Mouse (Mus musculus) midbrain, embryonic 16.5 days (tissue): Measurements from ENCODE around the gene Mgat4a. TPM values are rescaled to one million over a fixed set of nuclear protein-coding genes. Genes with fewer than 3 reads are reported as not detected.
A peak's percentile ranks its signal among the peaks of the same experiment; 100 is the strongest.
"Not testable (repeated sequence)": the region's sequence is repeated elsewhere in the genome, so short reads cannot be mapped to it uniquely, and the experiment has no call there.

Experiments
- ATAC-seq: fragments of 200-750 bp; cut with Nextera tagmentation; 2 replicates; pipeline ENCODE4 v1.8.0; 2017; ENCODE audit warnings: moderate TSS enrichment
- H3K27ac ChIP-seq: fragments of 300-500 bp; sonication (generic); 2 replicates; pipeline ENCODE4 v1.5.1; 2014; ENCODE audit warnings: mild to moderate bottlenecking, low read length, mixed read lengths
- H3K27me3 ChIP-seq: fragments of 300-500 bp; sonication (generic); 2 replicates; pipeline ENCODE4 v1.6.1; 2014; ENCODE audit warnings: low read depth, low read length, mixed read lengths; ENCODE audit not compliant: control insufficient read depth, insufficient read depth
- H3K36me3 ChIP-seq: fragments of 300-500 bp; sonication (generic); 2 replicates; pipeline ENCODE4 v1.6.1; 2014; ENCODE audit warnings: mild to moderate bottlenecking, low read length, moderate library complexity, mixed read lengths; ENCODE audit not compliant: control insufficient read depth, insufficient read depth
- H3K4me1 ChIP-seq: fragments of 300-500 bp; sonication (generic); 2 replicates; pipeline ENCODE4 v1.6.1; 2014; ENCODE audit warnings: mild to moderate bottlenecking, low read length, mixed read lengths; ENCODE audit not compliant: control insufficient read depth, insufficient read depth
- H3K4me2 ChIP-seq: fragments of 300-500 bp; sonication (generic); 2 replicates; pipeline ENCODE4 v1.6.1; 2014; ENCODE audit warnings: mild to moderate bottlenecking, low read length, mixed read lengths
- H3K4me3 ChIP-seq: fragments of 300-500 bp; sonication (generic); 2 replicates; pipeline ENCODE4 v1.5.1; 2014; ENCODE audit warnings: low read depth, mild to moderate bottlenecking, low read length, moderate library complexity, mixed read lengths
- H3K9ac ChIP-seq: fragments of 300-500 bp; sonication (generic); 2 replicates; pipeline ENCODE4 v1.6.1; 2014; ENCODE audit warnings: low read depth, low read length, mixed read lengths
- H3K9me3 ChIP-seq: fragments of 300-500 bp; sonication (generic); replicated peaks from 2 replicates; pipeline ENCODE4 v1.6.1; 2014; ENCODE audit warnings: mild to moderate bottlenecking, low read length, mixed read lengths; ENCODE audit not compliant: control insufficient read depth, poor library complexity, severe bottlenecking
- WGBS: fragments of 180-500 bp; shearing (Covaris S2); extraction: QIAGEN DNeasy Blood & Tissue Kit; methylation state at CpG from one replicate; pipeline ENCODE4 v1.1.7; 2014; 5-methylcytosine and 5-hydroxymethylcytosine counted together
- polyA plus RNA-seq: library from polyadenylated mRNA; unstranded; fragments of >200 nt; fragmentation: Nextera tagmentation; extraction: Ambion mirVana; gene quantifications from 2 replicates; pipeline ENCODE4 v1.2.1, GENCODE M21; 2015

Gene Mgat4a
- polyA plus RNA-seq, 1 experiment from 2014 or later = 11.7 TPM

- H3K4me3 ChIP-seq, H3K27me3 ChIP-seq, ATAC-seq, H3K27ac ChIP-seq, H3K9ac ChIP-seq, H3K4me2 ChIP-seq, H3K36me3 ChIP-seq, H3K4me1 ChIP-seq, H3K9me3 ChIP-seq: not testable (repeated sequence)
- WGBS = 94% methylated on average over 3 of the region's 3 CpGs
Measured at GRCm38 (mm10) chr1:37523548-37523947, 17.3 kb downstream of the Mgat4a start.

- 93% methylated on average over 5 of the region's 5 CpGs for WGBS
- H3K4me2 ChIP-seq = no peak overlapping the region
- H3K27me3 ChIP-seq = no peaks in the 10 kb centered on the region
- H3K4me3 ChIP-seq = no peak overlapping the region
- H3K27ac ChIP-seq = no peak overlapping the region
- 0 out of 2 replicates have a peak, but pooled peaks cover 3% of the 10 kb centered on the region for H3K4me1 ChIP-seq
- ATAC-seq = no peak
- H3K36me3 ChIP-seq = no peaks in the 10 kb centered on the region
- no peak overlapping the region for H3K9ac ChIP-seq
- no peaks in the 10 kb centered on the region for H3K9me3 ChIP-seq
Measured at GRCm38 (mm10) chr1:37522101-37522500, 18.7 kb downstream of the Mgat4a start.

- Histone ChIP-seq H3K9ac (no peak overlapping the region), H3K36me3 (no peaks in the 10 kb centered on the region), H3K27ac (no peak overlapping the region), H3K4me3 (no peak overlapping the region), H3K4me2 (no peak overlapping the region), H3K4me1 (0 out of 2 replicates have a peak, but pooled peaks cover 3% of the 10 kb centered on the region), H3K27me3 (no peaks in the 10 kb centered on the region), H3K9me3 (no peaks in the 10 kb centered on the region)
- no peak for ATAC-seq
- WGBS = 87% methylated on average over 4 of the region's 4 CpGs
Measured at GRCm38 (mm10) chr1:37518791-37519190, 22.0 kb downstream of the Mgat4a start.

GRCm38 (mm10) chr1:37518124-37518720 is 22.6 kb downstream of the Mgat4a start:
- ATAC-seq = no peak
- Histone ChIP-seq H3K4me1 (peaks cover 5% of the 10 kb centered on the region), H3K27me3 (no peaks in the 10 kb centered on the region), H3K36me3 (no peaks in the 10 kb centered on the region), H3K9ac (no peak overlapping the region), H3K27ac (no peak overlapping the region), H3K4me3 (no peak overlapping the region), H3K9me3 (no peaks in the 10 kb centered on the region), H3K4me2 (no peak overlapping the region)
- 84% methylated on average over 4 of the region's 4 CpGs for WGBS

- Histone ChIP-seq H3K36me3 (no peaks in the 10 kb centered on the region), H3K4me3 (no peak overlapping the region), H3K27ac (peak overlapping the region; percentile 62), H3K4me2 (no peak overlapping the region), H3K9ac (no peak overlapping the region), H3K4me1 (peaks cover 22% of the 10 kb centered on the region), H3K9me3 (no peaks in the 10 kb centered on the region), H3K27me3 (no peaks in the 10 kb centered on the region)
- ATAC-seq = peak; percentile 61
- WGBS = 54% methylated on average over 2 of the region's 2 CpGs
Measured at GRCm38 (mm10) chr1:37512961-37513431, 27.8 kb downstream of the Mgat4a start.

- ATAC-seq = peak; percentile 54
- no peaks in the 10 kb centered on the region for H3K27me3 ChIP-seq
- H3K9ac ChIP-seq = no peak overlapping the region
- peaks cover 20% of the 10 kb centered on the region for H3K4me1 ChIP-seq
- peak overlapping the region; percentile 62 for H3K27ac ChIP-seq
- WGBS = 29% methylated on average over 5 of the region's 5 CpGs
- H3K4me2 ChIP-seq = no peak overlapping the region
- no peaks in the 10 kb centered on the region for H3K9me3 ChIP-seq
- H3K36me3 ChIP-seq = no peaks in the 10 kb centered on the region
- no peak overlapping the region for H3K4me3 ChIP-seq
Measured at GRCm38 (mm10) chr1:37512109-37512640, 28.6 kb downstream of the Mgat4a start.

GRCm38 (mm10) chr1:37510193-37510592 is 30.6 kb downstream of the Mgat4a start:
- ATAC-seq = no peak

GRCm38 (mm10) chr1:37509437-37509836 is 31.4 kb downstream of the Mgat4a start:
- Histone ChIP-seq H3K4me1 (peaks cover 20% of the 10 kb centered on the region), H3K9me3 (0 out of 2 replicates have a peak, but pooled peaks cover 2% of the 10 kb centered on the region), H3K36me3 (no peaks in the 10 kb centered on the region), H3K27ac (no peak overlapping the region), H3K27me3 (no peaks in the 10 kb centered on the region), H3K9ac (no peak overlapping the region), H3K4me2 (no peak overlapping the region), H3K4me3 (no peak overlapping the region)
- WGBS = 89% methylated on average over 5 of the region's 5 CpGs
- ATAC-seq = no peak

More at GRCm38 (mm10) chr1:37510193-37510592, 30.6 kb downstream of the Mgat4a start:
- H3K9me3 ChIP-seq = 0 out of 2 replicates have a peak, but pooled peaks cover 2% of the 10 kb centered on the region
- no peaks in the 10 kb centered on the region for H3K36me3 ChIP-seq
- H3K4me1 ChIP-seq = peaks cover 20% of the 10 kb centered on the region
- H3K9ac ChIP-seq = no peak overlapping the region
- H3K27me3 ChIP-seq = no peaks in the 10 kb centered on the region
- no peak overlapping the region for H3K27ac ChIP-seq
- WGBS = 76% methylated on average over 3 of the region's 3 CpGs
- H3K4me3 ChIP-seq = no peak overlapping the region
- no peak overlapping the region for H3K4me2 ChIP-seq

- no peaks in the 10 kb centered on the region for H3K27me3 ChIP-seq
- 0 out of 2 replicates have a peak, but pooled peaks cover 2% of the 10 kb centered on the region for H3K9me3 ChIP-seq
- H3K4me1 ChIP-seq = no peaks in the 10 kb centered on the region
- no peak for ATAC-seq
- H3K36me3 ChIP-seq = no peaks in the 10 kb centered on the region
- H3K27ac ChIP-seq = no peak overlapping the region
- H3K4me2 ChIP-seq = no peak overlapping the region
- no peak overlapping the region for H3K4me3 ChIP-seq
- no peak overlapping the region for H3K9ac ChIP-seq
- WGBS = 95% methylated on average over 9 of the region's 9 CpGs
Measured at GRCm38 (mm10) chr1:37505348-37505730, 35.5 kb downstream of the Mgat4a start.
